Mouse (Mus musculus) heart, adult 2 months (tissue): ENCODE data around the gene Smarca5. TPM values are rescaled to one million over a fixed set of nuclear protein-coding genes. Genes with fewer than 3 reads are reported as not detected.

Experiments
- DNase-seq, 2 experiments: peaks; one replicate each; pipeline ENCODE4 v3.0.0; 2021
- H3K27ac ChIP-seq: fragments of 200-600 bp; 2 replicates; pipeline ENCODE4 v1.8.1; 2022
- H3K27me3 ChIP-seq: fragments of 200-500 bp; 2 replicates; pipeline ENCODE4 v1.6.1; 2012; ENCODE audit warnings: mild to moderate bottlenecking, low read length, inconsistent platforms, mixed read lengths; ENCODE audit not compliant: control insufficient read depth, insufficient read depth
- H3K36me3 ChIP-seq: fragments of 200-500 bp; 2 replicates; pipeline ENCODE4 v1.6.1; 2012; ENCODE audit warnings: low read length, inconsistent platforms; ENCODE audit not compliant: control insufficient read depth, insufficient read depth
- H3K4me1 ChIP-seq: fragments of 200-500 bp; 2 replicates; pipeline ENCODE4 v1.6.1; 2011; ENCODE audit warnings: low read length; ENCODE audit not compliant: control insufficient read depth, insufficient read depth
- H3K4me3 ChIP-seq: fragments of 200-600 bp; 2 replicates; pipeline ENCODE4 v1.8.1; 2022
- H3K79me2 ChIP-seq: fragments of 200-500 bp; replicated peaks from 2 replicates; pipeline ENCODE4 v1.6.1; 2012; ENCODE audit warnings: mild to moderate bottlenecking, inconsistent platforms, low read length, moderate library complexity, mixed read lengths; ENCODE audit not compliant: control insufficient read depth, insufficient read depth
- H3K9ac ChIP-seq: fragments of 200-500 bp; 2 replicates; pipeline ENCODE4 v1.6.1; 2012; ENCODE audit warnings: low read depth, mild to moderate bottlenecking, control low read depth, inconsistent platforms, low read length, mixed read lengths
- CTCF ChIP-seq: fragments of 200-600 bp; IDR thresholded peaks from 2 replicates; pipeline ENCODE4 v1.8.1; 2022; ENCODE audit warnings: antibody characterized with exemption, mild to moderate bottlenecking, moderate library complexity
- EP300 ChIP-seq: fragments of 200-500 bp; IDR thresholded peaks from 2 replicates; pipeline ENCODE4 v1.6.1; 2011; ENCODE audit warnings: low read depth, low read length, control low read depth; ENCODE audit not compliant: insufficient read depth
- POLR2A ChIP-seq: fragments of 200-500 bp; IDR thresholded peaks from 2 replicates; pipeline ENCODE4 v1.6.1; 2011; ENCODE audit warnings: mild to moderate bottlenecking, low read depth, low read length, control low read depth; ENCODE audit not compliant: insufficient read depth
- WGBS: fragments of 180-500 bp; shearing (Covaris S2); methylation state at CpG from one replicate; pipeline ENCODE4 v1.1.7; 2018; 5-methylcytosine and 5-hydroxymethylcytosine counted together
- intact Hi-C: fragments of 180-260 bp; cut with DNase I; formaldehyde crosslinking; loops from one replicate; pipeline ENCODE4 v1.15.1; 2025
- polyA plus RNA-seq: library from polyadenylated mRNA; depleted of rRNA; stranded (reverse); fragments of >200 nt; gene quantifications from 2 replicates; pipeline ENCODE4 v1.2.3, GENCODE M21; 2012
- total RNA-seq, 2 experiments: library from RNA; stranded (reverse); gene quantifications; 2 replicates each; pipeline ENCODE4 v1.2.3; 2021

The Smarca5 gene
- total and polyA plus RNA-seq, 3 experiments: 3.5 to 43.5 (median 37.9) TPM

DNA sequence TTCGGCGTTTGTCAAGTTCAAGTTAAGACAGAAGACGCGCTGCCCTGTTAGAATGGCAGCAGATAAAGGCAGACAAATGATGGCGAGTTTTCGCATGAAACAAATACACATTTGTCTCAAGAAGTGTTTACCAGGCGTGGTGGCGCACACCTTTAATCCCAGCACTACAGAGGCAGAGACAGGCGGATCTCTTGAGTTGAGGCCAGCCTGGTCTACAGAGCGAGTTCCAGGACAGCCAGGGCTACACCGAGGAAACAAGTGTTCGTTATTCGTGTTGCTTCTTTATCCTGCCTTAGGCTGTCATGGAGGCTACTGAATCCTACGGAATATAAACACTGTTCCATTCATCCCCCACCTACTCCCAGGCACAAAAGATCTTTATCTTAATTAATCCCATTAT, 635 bp upstream of the Smarca5 start:
- DNase-seq: no peak
- WGBS: 13% methylated on average over 14 of the region's 14 CpGs
- no peaks in the 10 kb centered on the region for H3K79me2 ChIP-seq
- peaks cover 8% of the 10 kb centered on the region for H3K36me3 ChIP-seq
- H3K4me3 ChIP-seq: peak overlapping the region; percentile 76
- H3K27ac ChIP-seq: peak overlapping the region; percentile 96
- TF ChIP-seq EP300 (no peak), CTCF (no peak), POLR2A (no peak)
- no peaks in the 10 kb centered on the region for H3K27me3 ChIP-seq
- intact Hi-C loops: no loop called here
- H3K9ac ChIP-seq: peak overlapping the region; percentile 71
- peaks cover 5% of the 10 kb centered on the region for H3K4me1 ChIP-seq

DNA sequence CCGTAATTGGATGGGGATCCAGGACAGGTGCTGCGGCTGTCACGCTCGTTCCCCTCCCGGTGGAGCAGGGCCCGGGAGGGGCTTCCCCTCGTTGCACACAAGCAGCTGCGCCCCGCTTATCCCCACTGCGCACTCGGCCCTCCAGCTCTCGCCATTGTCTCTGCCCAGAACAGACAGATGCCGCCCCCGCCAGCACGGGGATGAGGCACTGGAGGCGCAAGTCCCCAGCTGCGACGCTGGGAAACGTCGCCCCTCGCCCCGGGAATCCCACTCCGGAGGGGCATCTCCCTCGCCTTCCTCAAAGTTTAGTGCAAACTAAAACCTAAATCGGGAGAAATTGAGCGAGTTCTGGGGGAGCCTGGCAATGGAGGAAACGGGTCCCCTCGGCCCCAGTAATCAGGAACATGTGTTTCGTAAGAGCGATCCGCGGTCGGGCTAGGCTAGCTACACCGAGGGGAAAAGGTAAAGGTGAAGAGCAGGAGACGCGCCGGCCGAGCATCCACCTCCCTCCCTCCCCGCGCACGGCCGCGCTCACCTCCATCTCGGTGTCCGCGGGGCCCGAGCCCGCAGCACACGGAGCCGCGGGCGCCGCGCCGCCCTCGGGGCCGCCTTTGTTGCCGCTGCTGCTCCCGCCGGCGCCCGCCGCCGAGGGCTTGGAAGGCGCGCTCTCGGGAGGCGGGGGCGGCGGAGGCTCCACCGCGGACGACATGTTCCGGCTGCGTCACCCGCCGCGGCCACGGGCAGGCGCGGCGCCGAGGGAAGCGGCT, 726 bp downstream of the Smarca5 start:
- Histone ChIP-seq H3K36me3 (peaks cover 12% of the 10 kb centered on the region), H3K4me3 (peak overlapping the region; percentile 87), H3K27ac (peak overlapping the region; percentile 96), H3K79me2 (no peaks in the 10 kb centered on the region), H3K9ac (peak overlapping the region; percentile 99), H3K4me1 (peaks cover 5% of the 10 kb centered on the region), H3K27me3 (no peaks in the 10 kb centered on the region)
- intact Hi-C loops: no loop called here
- TF ChIP-seq EP300: no peak
- no peak; the same call in 1 of the 2 replicates for TF ChIP-seq CTCF
- no peak for TF ChIP-seq POLR2A
- WGBS: under 1% methylated on average over 70 of the region's 84 CpGs
- DNase-seq: peak; percentile 50 to 57

DNA sequence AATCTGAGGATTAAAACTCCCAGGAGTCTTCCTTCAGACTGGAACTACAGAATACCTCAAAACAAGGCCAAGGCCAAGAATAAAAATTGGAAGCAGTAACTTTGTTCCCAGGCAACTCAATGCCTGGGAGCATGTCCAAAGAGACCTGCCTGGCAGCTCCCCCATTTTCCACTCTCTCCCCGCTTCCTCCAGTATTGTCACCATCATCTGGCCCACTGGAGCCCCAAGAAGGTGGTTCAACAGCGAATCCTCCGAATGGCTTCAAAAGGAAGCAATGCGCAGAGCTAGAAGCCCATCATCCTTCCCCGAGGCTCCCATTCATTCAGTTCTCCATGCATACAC, 1.3 kb downstream of the Smarca5 start:
- TF ChIP-seq CTCF: no peak
- TF ChIP-seq POLR2A: no peak
- no peak for TF ChIP-seq EP300
- Histone ChIP-seq H3K4me1 (peaks cover 5% of the 10 kb centered on the region), H3K27me3 (no peaks in the 10 kb centered on the region), H3K9ac (peak overlapping the region; percentile 99), H3K27ac (peak overlapping the region; percentile 96), H3K79me2 (no peaks in the 10 kb centered on the region), H3K4me3 (peak overlapping the region; percentile 87), H3K36me3 (peaks cover 14% of the 10 kb centered on the region)
- WGBS: 0% methylated on average over 5 of the region's 5 CpGs
- peak; percentile 60 to 61 for DNase-seq
- intact Hi-C loops: no loop called here

GRCm38 (mm10) chr8:80732326-80732725, 7.0 kb downstream of the Smarca5 start:
- H3K79me2 ChIP-seq: peaks cover 4% of the 10 kb centered on the region
- H3K4me3 ChIP-seq: no peak overlapping the region
- H3K36me3 ChIP-seq: peaks cover 20% of the 10 kb centered on the region
- no peaks in the 10 kb centered on the region for H3K27me3 ChIP-seq
- no peaks in the 10 kb centered on the region; the same call in none of the 2 replicates for H3K4me1 ChIP-seq
- intact Hi-C loops: no loop called here
- H3K27ac ChIP-seq: no peak overlapping the region
- TF ChIP-seq POLR2A (no peak), CTCF (no peak), EP300 (no peak)
- H3K9ac ChIP-seq: no peak overlapping the region
- DNase-seq: no peak

- no peaks in the 10 kb centered on the region for H3K27me3 ChIP-seq
- H3K79me2 ChIP-seq: no peaks in the 10 kb centered on the region
- H3K9ac ChIP-seq: no peak overlapping the region
- no peaks in the 10 kb centered on the region for H3K4me1 ChIP-seq
- H3K27ac ChIP-seq: no peak overlapping the region
- no peak overlapping the region for H3K4me3 ChIP-seq
- DNase-seq: no peak
- 89% methylated on average over 1 of the region's 1 CpGs for WGBS
- no peak for TF ChIP-seq POLR2A
- TF ChIP-seq CTCF: peak; percentile 64
- no peak for TF ChIP-seq EP300
- H3K36me3 ChIP-seq: peaks cover 4% of the 10 kb centered on the region
- intact Hi-C loops: no loop called here
Observed at GRCm38 (mm10) chr8:80714461-80714860, 24.8 kb downstream of the Smarca5 start.

DNA sequence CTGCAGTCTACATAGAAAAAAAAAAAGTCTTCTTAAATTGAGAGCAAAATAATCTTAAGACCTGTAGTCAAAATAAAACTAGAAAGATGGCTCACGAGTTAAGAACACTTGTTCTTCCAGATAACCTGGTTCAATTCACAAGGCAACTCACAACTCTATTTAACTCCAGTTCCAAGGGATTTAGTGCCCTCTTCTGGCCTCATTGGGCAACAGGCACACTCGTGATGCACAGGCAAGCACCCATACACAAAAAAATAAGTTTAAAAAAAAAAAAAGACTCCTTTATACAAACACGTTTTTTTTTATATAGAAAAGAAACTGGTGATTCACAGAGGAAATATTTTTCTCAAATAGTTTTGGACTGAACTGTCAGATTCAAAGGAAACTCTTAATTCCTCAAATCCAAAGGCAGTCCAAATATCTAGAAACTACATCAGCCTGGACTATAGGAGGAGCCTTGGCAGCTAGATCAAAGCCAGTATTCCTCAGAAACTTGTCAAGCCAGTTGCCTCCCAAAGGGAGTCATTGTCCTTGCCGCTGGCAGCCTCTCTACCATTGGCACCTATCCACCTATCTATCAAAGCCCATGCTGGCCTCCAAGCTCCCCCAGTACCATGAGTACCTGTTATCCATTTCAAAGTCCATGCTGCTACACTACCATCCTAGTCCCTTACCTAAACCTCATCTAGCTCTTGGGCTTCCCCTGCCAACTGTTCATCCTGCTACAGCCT, 28.5 kb downstream of the Smarca5 start:
- no peaks in the 10 kb centered on the region for H3K27me3 ChIP-seq
- H3K36me3 ChIP-seq: peaks cover 4% of the 10 kb centered on the region
- TF ChIP-seq EP300: no peak
- peak; percentile 37 for TF ChIP-seq CTCF
- no peak for TF ChIP-seq POLR2A
- H3K27ac ChIP-seq: no peak overlapping the region
- no peak overlapping the region for H3K9ac ChIP-seq
- no peaks in the 10 kb centered on the region for H3K4me1 ChIP-seq
- intact Hi-C loops: no loop called here
- H3K4me3 ChIP-seq: no peak overlapping the region
- no peaks in the 10 kb centered on the region for H3K79me2 ChIP-seq
- DNase-seq: no peak
- 73% methylated on average over 4 of the region's 4 CpGs for WGBS
